Mouse (Mus musculus) spleen, embryonic (tissue): Measurements from ENCODE around the gene Gm6401.
"Not testable (repeated sequence)": the region's sequence is repeated elsewhere in the genome, so short reads cannot be mapped to it uniquely, and the experiment has no call there.

Experiments used
- CTCF ChIA-PET: fragments of 350-600 bp; sonication (Branson Sonifier 250); formaldehyde crosslinking; loops from one replicate; lab custom pipeline; 2022; lab: Charles Lee

The Gm6401 gene

DNA sequence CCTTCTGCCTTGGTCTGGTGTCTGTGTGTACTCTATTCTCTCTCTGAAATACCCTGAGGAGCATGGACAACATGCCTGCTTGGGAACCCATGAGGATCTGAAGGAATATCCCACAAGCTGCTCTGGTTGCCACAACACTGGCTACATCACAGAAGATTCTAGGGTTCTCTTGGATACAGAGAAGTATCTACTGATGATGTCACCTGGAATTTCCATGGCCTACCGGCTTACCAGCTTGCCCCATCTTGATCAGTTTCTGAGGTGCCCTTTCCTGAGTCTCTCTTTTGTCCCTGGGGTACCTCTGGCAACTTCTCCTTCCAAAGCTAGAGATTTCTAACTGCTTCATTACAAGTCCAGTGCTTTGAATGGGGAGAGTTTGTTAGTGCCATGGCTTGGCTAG is at the start of gene Gm6401:
TSS of gene Gm6401 (minus strand) at position 101 of the 400 bp plus-strand sequence.
- CTCF ChIA-PET = not testable (repeated sequence)

GRCm38 (mm10) chr14:41983225-41983624 is 15.5 kb upstream of the Gm6401 start, which contains the start of gene Gm3543:
TSS of gene Gm3543 (minus strand) at chr14:41983325.
- CTCF ChIA-PET = not testable (repeated sequence)

DNA sequence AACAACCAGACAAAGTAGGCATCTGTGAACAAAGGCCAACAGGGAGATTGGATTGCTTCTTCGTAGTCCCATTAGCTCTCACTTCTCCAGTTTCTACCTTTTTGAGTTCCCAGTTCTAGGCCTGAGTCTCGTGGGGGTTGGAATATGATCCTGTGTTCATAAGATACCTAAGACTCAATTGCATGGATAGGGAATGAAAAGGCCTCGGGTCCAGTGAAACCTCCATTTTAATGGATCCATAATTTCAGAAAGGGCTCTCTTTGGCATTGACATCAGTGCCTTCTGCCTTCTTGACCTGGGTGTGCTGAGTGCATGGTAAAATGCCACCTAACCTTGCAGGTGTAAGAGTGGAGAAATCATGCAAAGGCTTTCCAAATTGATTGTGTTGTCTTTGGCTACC is 869 bp upstream of the Gm6401 start:
- CTCF ChIA-PET = not testable (repeated sequence)

DNA sequence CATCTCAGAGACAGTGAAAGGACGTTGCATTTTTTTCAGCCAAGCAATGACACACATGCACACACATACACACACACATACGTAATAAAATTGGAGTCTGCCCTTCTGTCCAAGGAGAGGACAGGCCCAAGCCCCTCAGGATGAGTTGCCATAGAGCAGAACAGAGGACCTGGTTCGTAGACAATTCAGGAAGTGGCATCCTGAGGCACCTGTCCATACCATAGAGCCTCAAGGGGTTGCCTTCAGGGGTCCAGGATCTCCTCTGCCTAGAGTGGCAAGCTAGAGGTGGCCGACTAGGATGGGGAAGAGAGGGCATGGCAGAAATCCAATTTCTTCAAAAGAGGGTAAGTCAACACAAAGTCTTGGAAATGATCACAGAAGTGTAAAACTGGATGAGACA is 3.6 kb downstream of the Gm6401 start:
- CTCF ChIA-PET = not testable (repeated sequence)

GRCm38 (mm10) chr14:41943695-41944094 is 24.0 kb downstream of the Gm6401 start, which contains the start of gene 1700024B05Rik:
TSS of gene 1700024B05Rik (plus strand) at chr14:41943995.
- CTCF ChIA-PET = not testable (repeated sequence)

DNA sequence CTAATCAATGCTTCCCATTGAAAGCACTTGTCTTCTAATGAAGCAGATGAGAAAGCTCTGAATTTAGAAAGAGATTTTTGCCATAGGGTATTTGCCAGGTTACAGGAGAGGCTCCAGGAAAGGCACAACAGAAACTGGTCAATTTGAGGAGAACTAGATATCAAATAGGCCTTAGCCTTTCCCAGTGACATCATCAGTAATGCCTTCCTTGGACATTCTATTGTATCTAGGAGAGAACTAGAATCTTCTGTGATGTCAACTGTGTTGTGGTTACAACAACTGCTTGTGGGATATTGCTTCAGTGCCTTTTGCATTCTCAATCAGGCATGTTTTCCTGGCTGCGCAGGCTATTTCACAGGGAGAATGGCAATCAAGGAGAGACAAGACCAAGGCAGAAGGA is 43.1 kb downstream of the Gm6401 start, which contains the start of gene 1700049E17Rik1:
TSS of gene 1700049E17Rik1 (plus strand) at position 301 of the 400 bp plus-strand sequence.
- CTCF ChIA-PET = not testable (repeated sequence)
